Mouse (Mus musculus) intestine, embryonic 16.5 days (tissue): ENCODE measurements at regions not wholly inside any gene's neighbourhood (a gene's known extent, or its start where the extent isn't known, plus 50 kb on each side); places are given as distances from the start of the nearest gene placed in this dataset.

Experiments used
- ATAC-seq: fragments of 200-750 bp; cut with Nextera tagmentation; 2 replicates; pipeline ENCODE4 v1.8.0; 2017; ENCODE audit warnings: moderate TSS enrichment, moderate library complexity
- H3K27ac ChIP-seq: fragments of 300-500 bp; sonication (generic); 2 replicates; pipeline ENCODE4 v1.5.1; 2014; ENCODE audit warnings: mild to moderate bottlenecking, low read length
- H3K27me3 ChIP-seq: fragments of 300-500 bp; sonication (generic); replicated peaks from 2 replicates; pipeline ENCODE4 v1.6.1; 2014; ENCODE audit warnings: low read length, control low read depth, mixed read lengths; ENCODE audit not compliant: control insufficient read depth, insufficient read depth
- H3K36me3 ChIP-seq: fragments of 300-500 bp; sonication (generic); 2 replicates; pipeline ENCODE4 v1.6.1; 2014; ENCODE audit warnings: low read length, control low read depth; ENCODE audit not compliant: control insufficient read depth, insufficient read depth
- H3K4me1 ChIP-seq: fragments of 300-500 bp; sonication (generic); 2 replicates; pipeline ENCODE4 v1.6.1; 2014; ENCODE audit warnings: low read length, control low read depth, mixed read lengths; ENCODE audit not compliant: control insufficient read depth, insufficient read depth
- H3K4me2 ChIP-seq: fragments of 300-500 bp; sonication (generic); 2 replicates; pipeline ENCODE4 v1.6.1; 2014; ENCODE audit warnings: low read depth, low read length, control low read depth
- H3K4me3 ChIP-seq: fragments of 300-500 bp; sonication (generic); 2 replicates; pipeline ENCODE4 v1.5.1; 2014; ENCODE audit warnings: mild to moderate bottlenecking, low read length
- H3K9ac ChIP-seq: fragments of 300-500 bp; sonication (generic); 2 replicates; pipeline ENCODE4 v1.6.1; 2014; ENCODE audit warnings: low read depth, low read length
- H3K9me3 ChIP-seq: fragments of 300-500 bp; sonication (generic); 2 replicates; pipeline ENCODE4 v1.6.1; 2016; ENCODE audit warnings: low read length, control low read depth; ENCODE audit not compliant: control insufficient read depth
- WGBS: fragments of 180-500 bp; shearing (Covaris S2); extraction: QIAGEN DNeasy Blood & Tissue Kit; methylation state at CpG from one replicate; pipeline ENCODE4 v1.1.7; 2014; 5-methylcytosine and 5-hydroxymethylcytosine counted together

DNA sequence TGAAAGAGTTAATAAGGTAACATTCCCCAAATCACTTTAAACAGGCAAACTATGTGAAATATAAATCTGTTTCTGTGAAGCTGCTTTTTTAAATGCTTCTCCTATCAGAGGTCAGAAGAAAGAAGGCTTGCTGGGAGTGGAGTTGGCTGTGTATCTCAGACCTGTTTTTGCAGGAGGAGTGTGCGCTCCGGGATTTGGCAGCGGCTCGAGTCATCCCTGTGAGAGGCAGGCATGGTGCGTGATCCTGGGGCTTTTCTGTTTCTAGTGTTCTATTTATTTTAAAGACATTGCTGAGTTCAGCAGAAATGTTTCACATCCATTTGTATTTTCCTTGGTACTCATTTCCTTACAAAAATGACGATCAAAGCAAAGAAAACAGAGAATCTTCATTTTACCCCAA is 91.0 kb upstream of the Gjb6 start:
- H3K27me3 ChIP-seq = no peaks in the 10 kb centered on the region
- no peak overlapping the region for H3K27ac ChIP-seq
- H3K9ac ChIP-seq = no peak overlapping the region
- 61% methylated on average over 6 of the region's 6 CpGs for WGBS
- H3K9me3 ChIP-seq = no peaks in the 10 kb centered on the region
- no peaks in the 10 kb centered on the region for H3K36me3 ChIP-seq
- ATAC-seq = no peak
- H3K4me3 ChIP-seq = no peak overlapping the region
- H3K4me2 ChIP-seq = no peak overlapping the region
- H3K4me1 ChIP-seq = 0 out of 2 replicates have a peak, but pooled peaks cover 2% of the 10 kb centered on the region

DNA sequence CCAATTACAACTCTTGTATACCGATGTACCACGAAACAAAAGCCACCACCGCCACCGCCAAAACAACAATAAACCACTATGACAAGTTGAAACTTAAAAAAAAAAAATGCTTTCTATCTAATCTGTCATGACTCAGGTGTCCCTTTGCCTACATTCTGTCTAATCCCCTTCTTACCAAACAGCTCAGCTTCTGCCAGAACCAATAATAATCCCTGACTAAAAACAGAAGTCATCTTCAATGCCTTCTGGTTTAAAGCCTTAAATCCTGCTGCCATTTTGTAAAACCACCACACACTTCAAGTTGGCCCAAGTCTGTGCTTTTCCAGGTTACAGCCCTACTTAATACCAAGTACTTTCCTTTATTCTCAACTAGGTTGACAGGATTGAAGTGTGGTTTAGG is 86.9 kb upstream of the Gjb6 start:
- 89% methylated on average over 4 of the region's 4 CpGs for WGBS
- Histone ChIP-seq H3K4me3 (no peak overlapping the region), H3K4me1 (0 out of 2 replicates have a peak, but pooled peaks cover 2% of the 10 kb centered on the region), H3K27me3 (no peaks in the 10 kb centered on the region), H3K9ac (no peak overlapping the region), H3K27ac (no peak overlapping the region), H3K4me2 (no peak overlapping the region), H3K36me3 (no peaks in the 10 kb centered on the region), H3K9me3 (no peaks in the 10 kb centered on the region)
- ATAC-seq = no peak

GRCm38 (mm10) chr14:57219643-57220042 is 86.2 kb upstream of the Gjb6 start:
- Histone ChIP-seq H3K27ac (no peak overlapping the region), H3K4me2 (no peak overlapping the region), H3K4me3 (no peak overlapping the region), H3K36me3 (no peaks in the 10 kb centered on the region), H3K9ac (no peak overlapping the region), H3K27me3 (no peaks in the 10 kb centered on the region), H3K9me3 (no peaks in the 10 kb centered on the region), H3K4me1 (0 out of 2 replicates have a peak, but pooled peaks cover 2% of the 10 kb centered on the region)
- peak; percentile 86 for ATAC-seq
- WGBS = 42% methylated on average over 1 of the region's 1 CpGs

DNA sequence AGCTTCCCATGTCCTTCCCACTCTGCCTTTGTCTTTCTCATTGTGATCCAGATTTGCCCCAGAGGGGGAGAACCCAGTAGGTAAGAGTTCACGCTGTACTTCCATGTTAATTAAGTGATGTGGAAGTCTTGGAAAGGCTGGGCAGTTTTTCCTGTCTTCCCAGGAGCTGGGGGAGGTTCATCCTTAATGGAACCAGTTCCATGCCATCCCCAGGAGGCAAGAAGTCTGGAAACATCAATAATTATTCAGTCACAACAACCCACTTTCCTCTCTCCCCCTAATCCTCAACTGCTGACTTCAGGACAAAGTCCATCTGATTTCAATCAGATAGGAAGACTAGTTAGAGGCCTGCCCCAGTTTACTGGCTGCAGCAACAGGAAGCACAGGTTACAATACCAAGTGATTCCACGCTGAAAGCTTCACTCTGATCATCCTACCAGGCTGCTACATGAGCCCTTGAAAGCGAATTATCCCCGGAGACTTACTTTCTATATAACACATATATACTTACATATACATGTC is 85.7 kb upstream of the Gjb6 start:
- H3K27ac ChIP-seq = no peak overlapping the region
- no peaks in the 10 kb centered on the region for H3K36me3 ChIP-seq
- 69% methylated on average over 4 of the region's 4 CpGs for WGBS
- no peaks in the 10 kb centered on the region for H3K9me3 ChIP-seq
- no peaks in the 10 kb centered on the region for H3K27me3 ChIP-seq
- ATAC-seq = peak; percentile 85
- no peak overlapping the region for H3K4me3 ChIP-seq
- no peak overlapping the region for H3K9ac ChIP-seq
- 0 out of 2 replicates have a peak, but pooled peaks cover 2% of the 10 kb centered on the region for H3K4me1 ChIP-seq
- no peak overlapping the region for H3K4me2 ChIP-seq

DNA sequence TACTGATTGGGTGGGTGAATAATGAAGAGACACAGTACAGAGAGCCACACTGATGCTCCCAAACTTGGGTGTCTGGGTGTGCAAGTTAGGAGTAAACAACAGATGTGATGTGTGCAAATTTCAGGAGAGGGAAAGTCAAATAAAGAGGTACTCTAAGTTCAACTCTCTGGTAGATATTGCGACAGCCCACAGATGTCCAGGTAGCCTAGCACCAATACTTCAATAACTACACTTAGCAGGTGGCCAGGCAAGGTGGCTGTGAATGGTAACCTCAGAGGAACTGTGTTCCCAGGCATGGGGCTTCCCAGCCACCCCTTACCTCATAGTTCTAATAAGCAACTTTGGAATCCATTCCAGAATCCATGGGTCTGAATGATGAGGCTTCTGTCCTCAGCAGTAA is 54.4 kb upstream of the Gjb6 start:
- Histone ChIP-seq H3K4me1 (no peaks in the 10 kb centered on the region), H3K4me2 (no peak overlapping the region), H3K4me3 (no peak overlapping the region), H3K27me3 (no peaks in the 10 kb centered on the region), H3K9ac (no peak overlapping the region), H3K9me3 (no peaks in the 10 kb centered on the region), H3K27ac (no peak overlapping the region), H3K36me3 (no peaks in the 10 kb centered on the region)
- WGBS = 86% methylated on average over 1 of the region's 1 CpGs
- ATAC-seq = no peak
